Mouse (Mus musculus): ENCODE measurements around the gene Slc22a17. TPM values are rescaled to one million over a fixed set of nuclear protein-coding genes. Genes with fewer than 3 reads are reported as not detected.

Slc22a17 gene
- polyA plus RNA-seq, 1 experiment, result 0.93 TPM

DNA sequence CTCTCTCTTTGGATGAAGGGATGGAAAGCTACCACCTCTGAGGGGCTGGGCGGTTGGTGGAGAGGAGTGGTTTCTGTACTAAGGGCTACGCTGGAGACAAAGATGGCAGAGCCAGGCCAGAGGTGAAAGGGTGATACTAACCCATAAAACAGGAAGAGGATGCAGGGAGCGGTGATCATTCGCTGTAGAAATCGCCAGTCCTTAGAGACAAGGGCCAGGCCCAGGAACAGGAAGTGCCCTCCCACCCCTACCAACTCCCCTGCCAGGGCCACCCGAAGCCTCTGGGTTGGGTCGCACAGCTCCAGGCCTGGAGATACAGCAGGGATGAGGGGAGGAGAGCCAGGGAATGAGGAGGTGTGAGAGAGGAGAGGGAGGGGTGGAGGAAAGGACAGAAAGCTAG, 4.2 kb downstream of the Slc22a17 start:
- H3K9me3 ChIP-seq, result no peaks in the 10 kb centered on the region
- H3K36me3 ChIP-seq (replicated peaks; ENCODE audit: low read length), result no peaks in the 10 kb centered on the region
- peaks cover 88% of the 10 kb centered on the region for H3K27me3 ChIP-seq (replicated peaks)
- no peak for TF ChIP-seq FLI1 (IDR thresholded peaks at IDR 0.05; ENCODE audit: low read length)
- no peak for TF ChIP-seq GATA1 (IDR thresholded peaks at IDR 0.05; ENCODE audit: borderline replicate concordance, low read length)
- no peak overlapping the region for H3K4me3 ChIP-seq (replicated peaks)
- H3K4me1 ChIP-seq, result peaks cover 22% of the 10 kb centered on the region

DNA sequence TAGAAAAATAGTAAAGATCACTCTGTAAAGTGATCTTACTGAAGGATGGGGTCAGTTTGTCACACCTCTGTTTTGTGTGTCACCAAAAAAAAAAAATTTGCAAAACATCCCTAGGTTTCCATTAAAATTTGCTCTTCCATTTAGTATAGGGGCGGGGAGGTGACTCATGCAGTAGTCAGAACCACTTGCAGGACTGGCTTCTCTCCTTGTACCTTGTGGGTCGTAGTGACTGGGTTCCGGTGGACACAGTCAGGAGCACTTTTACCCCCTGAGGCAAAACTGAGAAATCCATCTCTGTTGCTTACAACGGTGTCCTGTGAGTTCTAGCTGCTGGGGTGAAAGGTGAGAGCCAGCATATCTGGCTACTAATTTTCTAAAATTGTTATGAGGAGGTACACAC, 9.3 kb downstream of the Slc22a17 start:
- peaks cover 40% of the 10 kb centered on the region for H3K27me3 ChIP-seq (replicated peaks)
- TF ChIP-seq FLI1 (IDR thresholded peaks at IDR 0.05; ENCODE audit: low read length) (no peak), GATA1 (IDR thresholded peaks at IDR 0.05; ENCODE audit: borderline replicate concordance, low read length) (no peak)
- H3K36me3 ChIP-seq (replicated peaks; ENCODE audit: low read length), result peaks cover 6% of the 10 kb centered on the region
- H3K9me3 ChIP-seq, result no peaks in the 10 kb centered on the region
- H3K4me1 ChIP-seq, result peaks cover 10% of the 10 kb centered on the region
- H3K4me3 ChIP-seq (replicated peaks), result no peak overlapping the region

DNA sequence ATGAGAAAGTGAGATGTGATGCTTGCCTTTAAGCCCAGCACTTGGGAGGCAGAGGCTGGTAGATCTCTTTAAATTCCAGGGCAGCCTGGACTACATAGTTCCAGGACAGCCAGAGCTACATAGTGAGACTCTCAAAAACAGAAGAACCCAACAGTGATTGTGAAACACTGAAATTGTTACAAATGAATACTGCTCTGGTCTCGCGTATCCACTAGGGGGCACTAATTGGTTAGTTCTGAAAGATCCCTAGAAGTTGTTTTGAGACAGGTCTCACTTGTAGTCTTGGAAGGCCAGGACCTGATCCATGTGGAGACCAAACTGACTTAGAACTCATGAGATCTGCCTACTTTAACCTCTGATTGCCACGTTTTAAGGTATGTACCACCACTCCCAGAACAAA, 12.5 kb downstream of the Slc22a17 start:
- H3K4me3 ChIP-seq (replicated peaks), result no peak overlapping the region
- no peak for TF ChIP-seq GATA1 (IDR thresholded peaks at IDR 0.05; ENCODE audit: borderline replicate concordance, low read length)
- TF ChIP-seq FLI1 (IDR thresholded peaks at IDR 0.05; ENCODE audit: low read length), result no peak
- no peaks in the 10 kb centered on the region for H3K9me3 ChIP-seq
- peaks cover 12% of the 10 kb centered on the region for H3K27me3 ChIP-seq (replicated peaks)
- peaks cover 14% of the 10 kb centered on the region; the same call in 1 of the 2 replicates for H3K4me1 ChIP-seq
- peaks cover 38% of the 10 kb centered on the region for H3K36me3 ChIP-seq (replicated peaks; ENCODE audit: low read length)

DNA sequence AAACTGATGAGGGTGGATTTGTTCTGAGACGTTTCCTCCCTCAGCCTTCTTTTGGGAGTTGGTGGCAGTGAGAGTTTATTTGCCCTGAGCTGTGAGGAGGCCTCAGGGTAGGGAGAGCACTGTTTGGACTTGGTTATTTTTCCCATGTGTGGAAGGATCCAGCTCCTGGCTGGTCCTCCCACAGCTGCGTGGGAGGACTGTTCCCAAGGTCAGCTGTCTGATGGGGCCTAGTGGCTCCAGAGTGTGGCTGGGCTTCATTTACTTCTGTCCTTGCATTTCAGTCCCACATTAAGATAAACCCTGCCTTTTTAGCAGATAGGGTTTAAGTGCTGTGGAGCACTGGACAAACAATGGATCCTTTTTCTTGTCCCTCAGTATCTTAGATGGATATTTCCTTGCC, 15.5 kb downstream of the Slc22a17 start:
- no peaks in the 10 kb centered on the region for H3K9me3 ChIP-seq
- H3K27me3 ChIP-seq (replicated peaks), result no peaks in the 10 kb centered on the region
- no peak for TF ChIP-seq GATA1 (IDR thresholded peaks at IDR 0.05; ENCODE audit: borderline replicate concordance, low read length)
- TF ChIP-seq FLI1 (IDR thresholded peaks at IDR 0.05; ENCODE audit: low read length), result no peak
- H3K36me3 ChIP-seq (replicated peaks; ENCODE audit: low read length), result peaks cover 43% of the 10 kb centered on the region
- peaks cover 30% of the 10 kb centered on the region for H3K4me1 ChIP-seq
- no peak overlapping the region for H3K4me3 ChIP-seq (replicated peaks)

DNA sequence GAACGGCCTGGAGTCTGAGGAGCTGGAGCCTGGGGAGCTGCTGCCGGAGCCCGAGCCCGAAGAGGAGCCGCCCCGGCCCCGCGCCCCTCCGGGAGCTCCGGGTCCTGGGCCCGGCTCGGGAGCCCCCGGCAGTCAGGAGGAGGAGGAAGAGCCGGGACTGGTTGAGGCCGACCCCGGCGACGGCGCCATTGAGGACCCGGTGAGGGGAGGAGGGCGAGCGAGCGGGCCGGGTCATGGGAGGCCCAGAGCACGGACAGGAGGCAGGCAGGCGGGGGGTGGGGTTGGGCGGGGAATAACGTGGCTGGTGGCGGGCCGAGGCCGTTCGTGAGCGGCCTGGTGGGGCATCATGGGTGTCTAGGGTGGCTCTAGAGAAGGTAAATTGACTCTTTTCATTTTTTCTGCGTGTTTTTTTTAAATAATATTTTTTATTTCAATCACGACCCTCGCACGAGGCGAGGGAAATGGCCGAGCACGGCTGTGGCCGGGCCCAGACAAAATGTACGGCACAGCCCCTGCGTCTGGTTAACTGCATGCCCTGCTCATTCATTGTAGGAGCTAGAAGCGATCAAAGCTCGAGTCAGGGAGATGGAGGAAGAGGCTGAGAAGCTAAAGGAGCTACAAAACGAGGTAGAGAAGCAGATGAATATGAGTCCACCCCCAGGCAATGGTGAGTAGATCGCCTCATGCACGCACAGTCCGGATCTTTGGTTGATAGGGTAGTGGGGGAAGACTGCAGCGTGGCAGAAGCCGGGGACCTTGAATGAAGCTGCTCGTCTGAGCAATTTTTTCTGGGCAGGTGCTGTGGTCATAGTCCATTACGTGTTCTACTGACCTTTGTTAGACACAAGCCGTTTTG, 18.4 kb downstream of the Slc22a17 start:
- H3K4me3 ChIP-seq (replicated peaks), result peak overlapping the region; percentile 94
- no peaks in the 10 kb centered on the region for H3K9me3 ChIP-seq
- peaks cover 36% of the 10 kb centered on the region for H3K4me1 ChIP-seq
- no peaks in the 10 kb centered on the region for H3K27me3 ChIP-seq (replicated peaks)
- no peak for TF ChIP-seq FLI1 (IDR thresholded peaks at IDR 0.05; ENCODE audit: low read length)
- TF ChIP-seq GATA1 (IDR thresholded peaks at IDR 0.05; ENCODE audit: borderline replicate concordance, low read length), result no peak
- peaks cover 49% of the 10 kb centered on the region for H3K36me3 ChIP-seq (replicated peaks; ENCODE audit: low read length)

DNA sequence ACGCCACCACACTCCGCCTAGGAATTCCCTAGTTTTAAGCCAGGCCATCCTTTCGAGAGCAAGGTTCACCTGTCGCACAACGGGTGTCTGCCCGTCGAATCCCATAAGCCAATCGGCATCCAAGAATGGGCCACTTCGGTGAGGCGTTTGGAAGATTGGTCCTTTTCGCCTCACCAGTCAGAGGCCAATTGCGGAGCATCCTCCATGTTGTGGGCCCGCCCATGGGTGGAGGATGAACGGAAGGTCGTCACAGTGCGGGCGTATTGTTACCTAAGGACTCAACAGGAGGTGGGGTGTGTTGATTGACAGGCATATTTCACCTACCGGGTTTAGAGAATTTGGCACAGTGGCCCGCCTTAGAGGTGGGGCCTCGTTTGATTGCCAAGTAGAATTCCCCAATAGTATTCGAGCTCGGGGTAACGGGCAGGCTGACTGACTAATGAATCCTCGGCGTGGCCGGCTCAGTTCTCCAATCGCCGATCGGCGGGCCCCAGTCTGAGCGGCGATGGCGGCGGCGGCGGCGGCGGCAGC, 19.2 kb downstream of the Slc22a17 start:
- Histone ChIP-seq H3K36me3 (replicated peaks; ENCODE audit: low read length) (peaks cover 43% of the 10 kb centered on the region), H3K9me3 (no peaks in the 10 kb centered on the region), H3K4me1 (peaks cover 36% of the 10 kb centered on the region), H3K27me3 (replicated peaks) (no peaks in the 10 kb centered on the region), H3K4me3 (replicated peaks) (peak overlapping the region; percentile 94)
- TF ChIP-seq FLI1 (IDR thresholded peaks at IDR 0.05; ENCODE audit: low read length) (no peak), GATA1 (IDR thresholded peaks at IDR 0.05; ENCODE audit: borderline replicate concordance, low read length) (no peak)

DNA sequence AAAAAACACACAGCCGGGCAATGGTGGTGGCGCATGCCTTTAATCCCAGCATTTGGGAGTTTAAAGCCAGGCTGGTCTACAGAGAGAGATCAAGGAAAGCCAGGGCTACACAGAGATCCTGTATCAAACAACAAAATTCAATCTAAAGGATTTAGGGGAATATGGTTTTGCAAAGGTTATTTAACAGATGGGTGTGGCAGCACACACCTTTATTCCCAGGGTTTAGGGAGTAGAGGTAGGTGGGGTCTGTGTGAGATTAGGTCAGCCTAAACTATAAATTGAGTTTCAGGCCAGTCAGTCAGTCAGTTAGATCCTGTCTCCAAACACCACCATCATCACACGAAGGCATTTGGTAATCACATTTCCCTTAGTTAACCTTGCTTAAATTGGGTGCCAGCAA, 20.7 kb downstream of the Slc22a17 start, which contains the start of gene Pabpn1:
Pabpn1 (plus strand) TSS at position 301 of the 400 bp plus-strand sequence.
- no peaks in the 10 kb centered on the region for H3K27me3 ChIP-seq (replicated peaks)
- peak within 1 kb of the TSS; percentile 94 for H3K4me3 ChIP-seq (replicated peaks)
- no peak for TF ChIP-seq FLI1 (IDR thresholded peaks at IDR 0.05; ENCODE audit: low read length)
- TF ChIP-seq GATA1 (IDR thresholded peaks at IDR 0.05; ENCODE audit: borderline replicate concordance, low read length), result no peak
- peaks cover 36% of the 10 kb centered on the region for H3K4me1 ChIP-seq
- no peaks in the 10 kb centered on the region for H3K9me3 ChIP-seq
- H3K36me3 ChIP-seq (replicated peaks; ENCODE audit: low read length), result peaks cover 33% of the 10 kb centered on the region

DNA sequence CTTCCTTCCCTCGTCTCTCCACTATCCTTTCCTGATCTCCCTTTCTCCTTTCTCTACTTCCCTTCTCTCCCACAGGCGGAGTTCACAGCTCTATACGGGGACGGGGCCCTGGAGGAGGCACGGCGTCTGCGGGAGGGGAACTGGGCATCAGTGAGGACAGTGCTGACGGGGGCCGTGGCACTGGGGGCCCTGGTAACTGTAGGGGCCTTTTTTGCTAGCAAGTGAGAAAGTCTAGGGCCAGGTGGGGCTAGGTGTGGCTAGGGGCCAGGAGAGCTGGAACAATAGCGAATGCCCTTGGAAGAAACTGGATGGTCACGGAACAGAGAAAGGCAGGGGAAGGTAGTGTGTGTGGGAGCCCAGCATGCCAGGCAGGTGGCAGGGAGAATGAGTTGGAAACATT, 27.6 kb downstream of the Slc22a17 start:
- H3K27me3 ChIP-seq (replicated peaks), result no peaks in the 10 kb centered on the region
- peaks cover 26% of the 10 kb centered on the region for H3K4me1 ChIP-seq
- TF ChIP-seq FLI1 (IDR thresholded peaks at IDR 0.05; ENCODE audit: low read length) (no peak), GATA1 (IDR thresholded peaks at IDR 0.05; ENCODE audit: borderline replicate concordance, low read length) (no peak)

GRCm38 (mm10) chr14:54884022-54884712, 28.8 kb downstream of the Slc22a17 start:
- peaks cover 30% of the 10 kb centered on the region for H3K36me3 ChIP-seq (replicated peaks; ENCODE audit: low read length)
- no peak for TF ChIP-seq FLI1 (IDR thresholded peaks at IDR 0.05; ENCODE audit: low read length)
- no peak for TF ChIP-seq GATA1 (IDR thresholded peaks at IDR 0.05; ENCODE audit: borderline replicate concordance, low read length)
- H3K27me3 ChIP-seq (replicated peaks), result no peaks in the 10 kb centered on the region
- H3K4me1 ChIP-seq, result peaks cover 24% of the 10 kb centered on the region
- H3K4me3 ChIP-seq (replicated peaks), result peak overlapping the region; percentile 92
- H3K9me3 ChIP-seq, result peaks cover 6% of the 10 kb centered on the region

More for the DNA sequence above, 27.6 kb downstream of the Slc22a17 start:
- H3K36me3 ChIP-seq (replicated peaks; ENCODE audit: low read length), result peaks cover 30% of the 10 kb centered on the region
- peaks cover 6% of the 10 kb centered on the region for H3K9me3 ChIP-seq
- H3K4me3 ChIP-seq (replicated peaks), result no peak overlapping the region
